In genomic region chr19:10784796-10785459, GRCm38 (mm10) we compare ENCODE assay signal across 12 mouse cellular contexts. TPM values are rescaled to one million over a fixed set of nuclear protein-coding genes. Genes with fewer than 3 reads are reported as not detected.
DNase-seq lines count a peak whose midpoint lies in the region; ATAC-seq and TF ChIP-seq lines count a peak whose summit lies in the region.
"Had no signal": no experiment of that assay in that cellular context is flagged by ENCODE, and none has a peak within 500 bp of the region (broad histone marks: within the 10 kb centered on the region; RNA-seq: fewer than 3 reads in every experiment).

No protein-coding gene starts in this region.

- H3K9me3 ChIP-seq in hindbrain, embryonic 13.5 days: no peaks in the 10 kb centered on the region
- H3K9me3 ChIP-seq in hindbrain, embryonic 10.5 days: no peaks in the 10 kb centered on the region
- H3K9me3 ChIP-seq: heart, embryonic 10.5 days; limb, embryonic 15.5 days had no signal

- intact Hi-C loops in heart, adult 2 months (cut with DNase I): no loop called here

- TF ChIP-seq POLR2A in cerebellum, adult 2 months (IDR thresholded peaks at IDR 0.05; ENCODE audit: borderline replicate concordance, insufficient read depth, low read length): no peak
- no peak for TF ChIP-seq POLR2A in heart, adult 2 months (IDR thresholded peaks at IDR 0.05; ENCODE audit: insufficient read depth, low read depth, low read length)

- H3K9ac ChIP-seq in hindbrain, embryonic 13.5 days: no peak overlapping the region
- H3K9ac ChIP-seq in heart, adult 2 months (ENCODE audit: low read depth, low read length): no peak overlapping the region
- H3K9ac ChIP-seq: limb, embryonic 15.5 days had no signal

- no peak for DNase-seq in hindbrain, embryonic 10.5 days (ENCODE audit: low spot score)
- peak; percentile 45 for DNase-seq in NIH3T3 (ENCODE audit: low read depth)
- peak; percentile 71 to 78 for DNase-seq in cerebellum, adult 2 months
- peak; percentile 57 to 78 for DNase-seq in layer of hippocampus, adult 18-20 months (ENCODE audit: low spot score in 2 of 2)
- no peak for DNase-seq in heart, adult 2 months
- DNase-seq in ovary, adult 18-20 months (ENCODE audit: low spot score): no peak
- DNase-seq in gastrocnemius, postnatal 25 days: no peak
- DNase-seq: kidney, postnatal 25 days; lung, postnatal 10 days had no signal

- no peaks in the 10 kb centered on the region for H3K79me2 ChIP-seq in heart, adult 2 months (replicated peaks; ENCODE audit: control insufficient read depth, insufficient read depth, low read length)

- 72% methylated on average over 10 of the region's 10 CpGs for WGBS in hindbrain, embryonic 13.5 days
- WGBS in hindbrain, embryonic 10.5 days: 84% methylated on average over 10 of the region's 10 CpGs
- WGBS in cerebellum, adult 2 months: 24% methylated on average over 10 of the region's 10 CpGs
- WGBS in heart, adult 2 months: 89% methylated on average over 10 of the region's 10 CpGs

- 0 out of 2 replicates have a peak overlapping the region, but pooled peaks have one; percentile 8 for H3K27ac ChIP-seq in hindbrain, embryonic 13.5 days
- no peak overlapping the region for H3K27ac ChIP-seq in hindbrain, embryonic 10.5 days
- H3K27ac ChIP-seq in cerebellum, adult 2 months (ENCODE audit: insufficient read depth, low read length): peak overlapping the region; percentile 42
- H3K27ac ChIP-seq in heart, adult 2 months: no peak overlapping the region
- H3K27ac ChIP-seq: heart, embryonic 10.5 days; limb, embryonic 15.5 days had no signal

- no peak for ATAC-seq in hindbrain, embryonic 13.5 days (ENCODE audit: low FRiP score)

- no peak for TF ChIP-seq CTCF in cerebellum, adult 2 months (IDR thresholded peaks at IDR 0.05; ENCODE audit: borderline replicate concordance, insufficient read depth, low read depth, low read length)
- TF ChIP-seq CTCF in heart, adult 2 months (IDR thresholded peaks at IDR 0.05): no peak

- TF ChIP-seq EP300 in heart, adult 2 months (IDR thresholded peaks at IDR 0.05; ENCODE audit: insufficient read depth, low read depth, low read length): no peak

- H3K27me3 ChIP-seq in hindbrain, embryonic 13.5 days: no peaks in the 10 kb centered on the region
- no peaks in the 10 kb centered on the region for H3K27me3 ChIP-seq in hindbrain, embryonic 10.5 days (ENCODE audit: insufficient read depth, poor library complexity, severe bottlenecking)
- no peaks in the 10 kb centered on the region for H3K27me3 ChIP-seq in cerebellum, adult 2 months (ENCODE audit: control insufficient read depth, insufficient read depth, low read length)
- H3K27me3 ChIP-seq in heart, adult 2 months (ENCODE audit: control insufficient read depth, insufficient read depth, low read length): no peaks in the 10 kb centered on the region
- H3K27me3 ChIP-seq: limb, embryonic 15.5 days had no signal

- H3K4me2 ChIP-seq in hindbrain, embryonic 13.5 days: no peak overlapping the region
- H3K4me2 ChIP-seq: limb, embryonic 15.5 days had no signal

- peaks cover 8% of the 10 kb centered on the region; the same call in 1 of the 2 replicates for H3K4me1 ChIP-seq in hindbrain, embryonic 13.5 days (replicated peaks)
- H3K4me1 ChIP-seq in hindbrain, embryonic 10.5 days (replicated peaks): peaks cover 30% of the 10 kb centered on the region
- peaks cover 44% of the 10 kb centered on the region for H3K4me1 ChIP-seq in cerebellum, adult 2 months (ENCODE audit: control insufficient read depth, insufficient read depth, low read length)
- H3K4me1 ChIP-seq in heart, adult 2 months (ENCODE audit: control insufficient read depth, insufficient read depth, low read length): peaks cover 9% of the 10 kb centered on the region

- no peak overlapping the region for H3K4me3 ChIP-seq in hindbrain, embryonic 13.5 days
- no peak overlapping the region for H3K4me3 ChIP-seq in hindbrain, embryonic 10.5 days
- H3K4me3 ChIP-seq in cerebellum, adult 2 months (replicated peaks; ENCODE audit: insufficient read depth, low read depth, low read length): no peak overlapping the region
- H3K4me3 ChIP-seq in heart, adult 2 months: no peak overlapping the region
- H3K4me3 ChIP-seq: heart, embryonic 10.5 days; limb, embryonic 15.5 days had no signal

- no peaks in the 10 kb centered on the region for H3K36me3 ChIP-seq in hindbrain, embryonic 13.5 days
- H3K36me3 ChIP-seq in hindbrain, embryonic 10.5 days: no peaks in the 10 kb centered on the region
- no peaks in the 10 kb centered on the region for H3K36me3 ChIP-seq in heart, adult 2 months (ENCODE audit: control insufficient read depth, insufficient read depth, low read length)
- H3K36me3 ChIP-seq: heart, embryonic 10.5 days; limb, embryonic 15.5 days had no signal

RNA-seq across cellular contexts. Expression of gene Cd6, which starts 44.9 kb away (rescaled TPM):
- not detected in 2 replicates for polyA plus RNA-seq in hindbrain, embryonic 13.5 days (2015; fragmentation: Nextera tagmentation; extraction: Ambion mirVana)
- not detected in 2 replicates for polyA plus RNA-seq in hindbrain, embryonic 10.5 days (2016; fragmentation: Nextera tagmentation; extraction: Ambion mirVana)
- 0.05 and 0.10 TPM in 2 replicates for polyA plus RNA-seq in cerebellum, adult 2 months (2012; rRNA removed)
- total RNA-seq in layer of hippocampus, adult 18-20 months (2021): under 1 TPM in 1 of 2 experiments, not detected in 1; 0.57 TPM
- under 1 TPM in 1 of 2 experiments, not detected in 1; 0.07 TPM for total RNA-seq in heart, adult 2 months (2021)
- 0.44 and 0.76 TPM in 2 replicates for polyA plus RNA-seq in heart, adult 2 months (2012; rRNA removed)
- under 1 TPM in 1 of 2 experiments, not detected in 1; 0.13 TPM for total RNA-seq in gastrocnemius, postnatal 25 days (2021)
- polyA plus RNA-seq: heart, embryonic 10.5 days; limb, embryonic 15.5 days had no signal

RNA-seq across cellular contexts. Expression of gene Cd5, which starts 46.1 kb away (rescaled TPM):
- 0.21 and 0.35 TPM in 2 replicates for polyA plus RNA-seq in hindbrain, embryonic 13.5 days (2015; fragmentation: Nextera tagmentation; extraction: Ambion mirVana)
- 0.14 and 0.18 TPM in 2 replicates for polyA plus RNA-seq in hindbrain, embryonic 10.5 days (2016; fragmentation: Nextera tagmentation; extraction: Ambion mirVana)
- polyA plus RNA-seq in cerebellum, adult 2 months (2012; rRNA removed): 0.43 and 0.54 TPM in 2 replicates
- total RNA-seq in layer of hippocampus, adult 18-20 months (2021): not detected
- under 1 TPM; 0.11 to 0.26 TPM for total RNA-seq in heart, adult 2 months (2021)
- polyA plus RNA-seq in heart, adult 2 months (2012; rRNA removed): 0.35 and 0.80 TPM in 2 replicates
- total RNA-seq in gastrocnemius, postnatal 25 days (2021): under 1 TPM in 1 of 2 experiments, not detected in 1; 0.19 TPM

RNA-seq across cellular contexts. Expression of gene Slc15a3, which starts 54.6 kb away (rescaled TPM):
- 0.25 and 0.36 TPM in 2 replicates for polyA plus RNA-seq in hindbrain, embryonic 13.5 days (2015; fragmentation: Nextera tagmentation; extraction: Ambion mirVana)
- 0.50 and 0.93 TPM in 2 replicates for polyA plus RNA-seq in hindbrain, embryonic 10.5 days (2016; fragmentation: Nextera tagmentation; extraction: Ambion mirVana)
- 0.51 and 0.62 TPM in 2 replicates for polyA plus RNA-seq in cerebellum, adult 2 months (2012; rRNA removed)
- 1 to 10 TPM in 1 of 2 experiments, under 1 TPM in 1; 0.89 to 1.4 TPM for total RNA-seq in layer of hippocampus, adult 18-20 months (2021)
- 1 to 10 TPM; 2.1 to 2.3 TPM for total RNA-seq in heart, adult 2 months (2021)
- polyA plus RNA-seq in heart, adult 2 months (2012; rRNA removed): 3.9 and 4.9 TPM in 2 replicates
- total RNA-seq in gastrocnemius, postnatal 25 days (2021): under 1 TPM; 0.38 to 0.67 TPM

Comparison
In these comparisons a context has a peak if more than half of its experiments do, and no peak if none do; other contexts are left out.
1. H3K27ac ChIP-seq: peak in hindbrain, embryonic 13.5 days (single experiment) and cerebellum, adult 2 months (single experiment); none in hindbrain, embryonic 10.5 days (single experiment) and heart, adult 2 months (single experiment).
2. DNase-seq: peak in NIH3T3 (single experiment), cerebellum, adult 2 months (2 of 2) and layer of hippocampus, adult 18-20 months (2 of 2); none in hindbrain, embryonic 10.5 days (single experiment), heart, adult 2 months (0 of 2), ovary, adult 18-20 months (single experiment) and gastrocnemius, postnatal 25 days (single experiment).